Mouse (Mus musculus): ENCODE data around the gene Usp42. TPM values are rescaled to one million over a fixed set of nuclear protein-coding genes. Genes with fewer than 3 reads are reported as not detected.

The Usp42 gene
- total and polyA plus RNA-seq, 2 experiments from 2014 or later, result 5.6 to 6.0 TPM

DNA sequence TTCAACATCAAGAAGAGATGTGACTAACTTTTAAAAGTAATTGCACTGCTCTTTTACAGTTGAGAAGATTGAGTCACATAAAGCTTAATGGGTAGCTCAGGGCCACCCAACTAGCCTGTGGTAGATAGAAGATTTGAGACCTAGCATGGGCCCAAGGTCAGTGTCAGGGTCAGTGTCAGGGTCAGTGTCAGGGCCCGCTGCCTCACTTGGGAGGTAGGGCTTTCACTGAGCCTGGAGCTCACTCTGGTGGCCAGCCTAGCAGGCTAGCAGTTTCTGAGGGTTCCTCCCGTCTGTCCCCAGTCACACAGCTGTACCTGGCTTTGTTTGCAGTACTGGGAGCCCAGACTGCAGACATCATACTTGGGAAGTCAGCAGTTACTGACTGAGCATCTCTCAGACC, 62.7 kb downstream of the Usp42 start:
- no peaks in the 10 kb centered on the region for H3K27me3 ChIP-seq (ENCODE audit: control insufficient read depth, insufficient read depth, low read length)
- DNase-seq (ENCODE audit: low spot score) (peak; percentile 49), ATAC-seq (ENCODE audit: insufficient read depth, low read depth) (peak; percentile 78)
- no peaks in the 10 kb centered on the region for H3K36me3 ChIP-seq (replicated peaks; ENCODE audit: control insufficient read depth, insufficient read depth, low read length)
- H3K27ac ChIP-seq (ENCODE audit: low read depth), result peak overlapping the region; percentile 90
- TF ChIP-seq EP300 (IDR thresholded peaks at IDR 0.05; ENCODE audit: low read depth), result no peak
- peak; percentile 59 for TF ChIP-seq CTCF (IDR thresholded peaks at IDR 0.05; ENCODE audit: low read depth)
- 28% methylated on average over 2 of the region's 2 CpGs for WGBS
- no peak overlapping the region for H3K4me2 ChIP-seq (ENCODE audit: low read depth, low read length)
- H3K9me3 ChIP-seq (replicated peaks; ENCODE audit: control insufficient read depth, low read length), result no peaks in the 10 kb centered on the region
- H3K4me3 ChIP-seq (ENCODE audit: low read depth, low read length), result no peak overlapping the region
- H3K4me1 ChIP-seq (ENCODE audit: control insufficient read depth, insufficient read depth), result peaks cover 41% of the 10 kb centered on the region
- no peak overlapping the region for H3K9ac ChIP-seq (replicated peaks; ENCODE audit: low read depth, low read length)

DNA sequence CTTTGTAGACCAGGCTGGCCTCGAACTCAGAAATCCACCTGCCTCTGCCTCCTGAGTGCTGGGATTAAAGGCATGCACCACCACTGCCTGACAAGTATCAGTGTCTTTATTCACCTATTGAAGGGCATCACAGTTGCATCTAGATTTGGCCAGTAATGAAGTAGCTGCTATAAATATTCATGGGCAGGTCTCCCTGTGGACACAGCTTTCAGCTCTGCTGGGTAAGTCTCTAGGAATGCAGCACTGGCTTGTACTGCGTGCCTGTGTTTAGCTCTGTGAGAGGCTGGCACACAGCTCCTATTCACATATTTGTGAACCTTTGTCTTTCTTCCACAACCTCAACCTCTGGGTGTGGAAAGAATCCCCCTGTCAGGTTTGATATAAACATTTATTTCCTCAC, 63.2 kb downstream of the Usp42 start:
- TF ChIP-seq EP300 (IDR thresholded peaks at IDR 0.05; ENCODE audit: low read depth) (0 out of 2 replicates have a peak, but pooled peaks have one; percentile 16), CTCF (IDR thresholded peaks at IDR 0.05; ENCODE audit: low read depth) (0 out of 2 replicates have a peak, but pooled peaks have one; percentile 5)
- Histone ChIP-seq H3K4me3 (ENCODE audit: low read depth, low read length) (no peak overlapping the region), H3K9ac (replicated peaks; ENCODE audit: low read depth, low read length) (no peak overlapping the region), H3K4me1 (ENCODE audit: control insufficient read depth, insufficient read depth) (peaks cover 45% of the 10 kb centered on the region), H3K27me3 (ENCODE audit: control insufficient read depth, insufficient read depth, low read length) (no peaks in the 10 kb centered on the region), H3K27ac (ENCODE audit: low read depth) (peak overlapping the region; percentile 90), H3K36me3 (replicated peaks; ENCODE audit: control insufficient read depth, insufficient read depth, low read length) (no peaks in the 10 kb centered on the region), H3K4me2 (ENCODE audit: low read depth, low read length) (no peak overlapping the region), H3K9me3 (replicated peaks; ENCODE audit: control insufficient read depth, low read length) (no peaks in the 10 kb centered on the region)
- 14% methylated on average over 1 of the region's 2 CpGs for WGBS
- ATAC-seq (ENCODE audit: insufficient read depth, low read depth) (peak; percentile 94), DNase-seq (ENCODE audit: low spot score) (peak; percentile 82)

DNA sequence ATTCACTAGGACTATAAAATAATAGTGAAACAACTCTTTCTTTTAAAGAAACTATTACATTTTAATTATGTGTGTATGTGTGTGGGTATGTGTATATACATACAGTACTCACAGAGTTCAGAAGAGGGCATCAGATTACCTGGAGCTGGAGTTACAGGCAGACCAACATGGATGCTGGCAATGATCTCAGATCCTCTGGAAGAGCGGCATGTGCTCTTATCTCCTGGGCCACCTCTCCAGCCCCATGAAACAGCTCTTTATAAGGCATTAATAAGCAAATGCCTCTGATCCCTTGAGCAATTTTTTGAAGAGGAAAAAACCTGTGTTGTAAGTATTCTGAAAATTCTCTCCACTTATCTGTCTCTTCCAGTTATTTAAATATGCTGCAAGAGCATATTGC, 66.1 kb downstream of the Usp42 start:
- Histone ChIP-seq H3K27me3 (ENCODE audit: control insufficient read depth, insufficient read depth, low read length) (no peaks in the 10 kb centered on the region), H3K4me2 (ENCODE audit: low read depth, low read length) (no peak overlapping the region), H3K4me1 (ENCODE audit: control insufficient read depth, insufficient read depth) (peaks cover 67% of the 10 kb centered on the region), H3K9ac (replicated peaks; ENCODE audit: low read depth, low read length) (no peak overlapping the region), H3K27ac (ENCODE audit: low read depth) (0 out of 2 replicates have a peak overlapping the region, but pooled peaks have one; percentile 12), H3K4me3 (ENCODE audit: low read depth, low read length) (no peak overlapping the region), H3K9me3 (replicated peaks; ENCODE audit: control insufficient read depth, low read length) (no peaks in the 10 kb centered on the region), H3K36me3 (replicated peaks; ENCODE audit: control insufficient read depth, insufficient read depth, low read length) (no peaks in the 10 kb centered on the region)
- ATAC-seq (ENCODE audit: insufficient read depth, low read depth) (no peak), DNase-seq (ENCODE audit: low spot score) (no peak)
- TF ChIP-seq CTCF (IDR thresholded peaks at IDR 0.05; ENCODE audit: low read depth), result no peak
- TF ChIP-seq EP300 (IDR thresholded peaks at IDR 0.05; ENCODE audit: low read depth), result no peak
- WGBS, result 71% methylated on average over 1 of the region's 1 CpGs

DNA sequence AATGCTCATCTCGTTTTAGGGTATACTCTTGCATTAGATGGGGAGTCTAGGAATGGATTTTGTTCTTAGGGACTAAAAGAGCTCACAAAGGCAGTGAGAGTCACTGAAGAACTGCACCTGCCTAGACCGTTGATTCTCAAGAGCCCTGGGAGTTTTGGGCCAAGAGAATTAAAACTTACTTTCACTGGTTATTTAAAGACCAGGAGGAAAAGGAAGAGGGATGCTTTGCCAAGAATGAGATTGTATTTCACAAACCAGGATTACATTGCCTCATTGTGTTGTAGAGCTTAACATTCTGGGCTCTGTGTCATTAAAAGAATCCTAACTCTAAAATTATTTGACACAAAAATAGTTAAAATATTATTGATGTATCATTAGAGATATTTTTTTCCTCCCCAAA, 66.5 kb downstream of the Usp42 start:
- Histone ChIP-seq H3K9me3 (replicated peaks; ENCODE audit: control insufficient read depth, low read length) (no peaks in the 10 kb centered on the region), H3K9ac (replicated peaks; ENCODE audit: low read depth, low read length) (no peak overlapping the region), H3K4me2 (ENCODE audit: low read depth, low read length) (no peak overlapping the region), H3K27ac (ENCODE audit: low read depth) (peak overlapping the region; percentile 12; the same call in 1 of the 2 replicates), H3K27me3 (ENCODE audit: control insufficient read depth, insufficient read depth, low read length) (no peaks in the 10 kb centered on the region), H3K4me3 (ENCODE audit: low read depth, low read length) (no peak overlapping the region), H3K36me3 (replicated peaks; ENCODE audit: control insufficient read depth, insufficient read depth, low read length) (no peaks in the 10 kb centered on the region), H3K4me1 (ENCODE audit: control insufficient read depth, insufficient read depth) (peaks cover 69% of the 10 kb centered on the region)
- ATAC-seq (ENCODE audit: insufficient read depth, low read depth) (no peak), DNase-seq (ENCODE audit: low spot score) (peak; percentile 41)
- WGBS, result 43% methylated on average over 2 of the region's 2 CpGs
- TF ChIP-seq CTCF (IDR thresholded peaks at IDR 0.05; ENCODE audit: low read depth) (no peak), EP300 (IDR thresholded peaks at IDR 0.05; ENCODE audit: low read depth) (no peak)

DNA sequence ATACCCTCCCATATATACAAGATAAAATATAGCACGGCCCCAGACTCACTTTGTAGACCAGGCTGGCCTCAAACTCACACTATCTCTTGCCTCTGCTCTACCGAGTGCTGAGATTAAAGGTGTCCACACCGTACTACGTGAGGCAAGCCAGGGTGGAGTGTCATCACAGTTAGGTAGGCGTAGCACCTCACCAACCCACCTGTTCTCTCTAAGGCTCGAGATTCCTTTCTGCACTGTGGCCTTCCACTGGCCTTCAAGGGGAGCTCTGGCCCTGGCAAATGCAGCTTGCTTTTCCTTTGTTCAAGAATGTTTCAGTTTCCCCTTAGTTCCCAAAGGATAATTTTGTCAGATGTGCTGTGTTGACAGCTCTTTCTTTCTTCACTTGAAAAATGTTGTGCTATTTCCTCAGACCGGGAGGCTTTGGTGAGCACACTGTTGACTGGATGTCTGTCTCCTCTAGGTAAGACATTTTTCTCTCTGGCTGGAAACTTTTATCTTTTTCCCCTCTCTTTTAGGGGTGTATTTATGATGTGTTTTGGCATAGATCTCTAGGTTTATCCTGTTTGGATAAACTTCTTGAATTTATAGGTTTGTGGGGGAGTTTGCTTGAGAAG, 68.9 kb downstream of the Usp42 start:
- Histone ChIP-seq H3K4me3 (ENCODE audit: low read depth, low read length) (no peak overlapping the region), H3K9ac (replicated peaks; ENCODE audit: low read depth, low read length) (no peak overlapping the region), H3K4me2 (ENCODE audit: low read depth, low read length) (no peak overlapping the region), H3K27ac (ENCODE audit: low read depth) (peak overlapping the region; percentile 46), H3K9me3 (replicated peaks; ENCODE audit: control insufficient read depth, low read length) (no peaks in the 10 kb centered on the region), H3K27me3 (ENCODE audit: control insufficient read depth, insufficient read depth, low read length) (no peaks in the 10 kb centered on the region), H3K36me3 (replicated peaks; ENCODE audit: control insufficient read depth, insufficient read depth, low read length) (no peaks in the 10 kb centered on the region), H3K4me1 (ENCODE audit: control insufficient read depth, insufficient read depth) (peaks cover 65% of the 10 kb centered on the region)
- TF ChIP-seq EP300 (IDR thresholded peaks at IDR 0.05; ENCODE audit: low read depth) (no peak), CTCF (IDR thresholded peaks at IDR 0.05; ENCODE audit: low read depth) (no peak)
- ATAC-seq (ENCODE audit: insufficient read depth, low read depth) (no peak), DNase-seq (ENCODE audit: low spot score) (no peak)
- WGBS, result 49% methylated on average over 7 of the region's 7 CpGs

Other genes starting within 250 kb of the Usp42 start
- gene Rac1, start 204.2 kb downstream of the Usp42 start, total RNA-seq (2014; rRNA removed; ENCODE audit: low replicate concordance), result 135 and 194 TPM in 2 replicates
- gene Rac1, start 204.2 kb downstream of the Usp42 start, polyA plus RNA-seq (2015; fragmentation: Nextera tagmentation; extraction: Ambion mirVana), result 241 and 249 TPM in 2 replicates
- gene Cyth3, start 109.8 kb downstream of the Usp42 start, total RNA-seq (2014; rRNA removed; ENCODE audit: low replicate concordance), result 84.1 and 115 TPM in 2 replicates
- 42.8 and 45.2 TPM in 2 replicates for gene Cyth3, start 109.8 kb downstream of the Usp42 start, polyA plus RNA-seq (2015; fragmentation: Nextera tagmentation; extraction: Ambion mirVana)
- 18.7 and 21.6 TPM in 2 replicates for gene Eif2ak1, start 85.5 kb upstream of the Usp42 start, total RNA-seq (2014; rRNA removed; ENCODE audit: low replicate concordance)
- 18.3 and 18.4 TPM in 2 replicates for gene Eif2ak1, start 85.5 kb upstream of the Usp42 start, polyA plus RNA-seq (2015; fragmentation: Nextera tagmentation; extraction: Ambion mirVana)
- not detected in 2 replicates for gene Ankrd61, start 165.4 kb upstream of the Usp42 start, total RNA-seq (2014; rRNA removed; ENCODE audit: low replicate concordance)
- 0.07 TPM in 1 of 2 replicates, not detected in the other for gene Ankrd61, start 165.4 kb upstream of the Usp42 start, polyA plus RNA-seq (2015; fragmentation: Nextera tagmentation; extraction: Ambion mirVana)
- 55.8 and 99.0 TPM in 2 replicates for gene Aimp2, start 177.6 kb upstream of the Usp42 start, total RNA-seq (2014; rRNA removed; ENCODE audit: low replicate concordance)
- 64.9 and 67.2 TPM in 2 replicates for gene Aimp2, start 177.6 kb upstream of the Usp42 start, polyA plus RNA-seq (2015; fragmentation: Nextera tagmentation; extraction: Ambion mirVana)
- gene Pms2, start 177.7 kb upstream of the Usp42 start, total RNA-seq (2014; rRNA removed; ENCODE audit: low replicate concordance), result 6.8 and 10.5 TPM in 2 replicates
- gene Pms2, start 177.7 kb upstream of the Usp42 start, polyA plus RNA-seq (2015; fragmentation: Nextera tagmentation; extraction: Ambion mirVana), result 7.5 and 8.0 TPM in 2 replicates
- gene Gm42421, start 195.9 kb upstream of the Usp42 start, total RNA-seq (2014; rRNA removed; ENCODE audit: low replicate concordance), result 5.8 TPM in 1 of 2 replicates, not detected in the other
- 0.29 and 0.54 TPM in 2 replicates for gene Gm42421, start 195.9 kb upstream of the Usp42 start, polyA plus RNA-seq (2015; fragmentation: Nextera tagmentation; extraction: Ambion mirVana)
- gene Rsph10b, start 200.8 kb upstream of the Usp42 start, total RNA-seq (2014; rRNA removed; ENCODE audit: low replicate concordance), result 0.35 and 1.2 TPM in 2 replicates
- 0.72 and 1.6 TPM in 2 replicates for gene Rsph10b, start 200.8 kb upstream of the Usp42 start, polyA plus RNA-seq (2015; fragmentation: Nextera tagmentation; extraction: Ambion mirVana)

Data from heart, postnatal 0 days (tissue).